Mouse (Mus musculus) lung, embryonic 15.5 days (tissue): ENCODE measurements around the gene Cxcl16. TPM values are rescaled to one million over a fixed set of nuclear protein-coding genes. Genes with fewer than 3 reads are reported as not detected.
"Not testable (repeated sequence)": the region's sequence is repeated elsewhere in the genome, so short reads cannot be mapped to it uniquely, and the experiment has no call there.

Experiments
- ATAC-seq: fragments of 200-750 bp; cut with Nextera tagmentation; 2 replicates; pipeline ENCODE4 v1.8.0; 2017; ENCODE audit warnings: moderate number of reproducible peaks, borderline replicate concordance; ENCODE audit not compliant: low FRiP score, low TSS enrichment; ENCODE audit errors: extremely low read depth
- H3K27ac ChIP-seq: fragments of 300-500 bp; sonication (generic); 2 replicates; pipeline ENCODE4 v1.5.1; 2015; ENCODE audit warnings: moderate library complexity, mild to moderate bottlenecking, inconsistent platforms
- H3K27me3 ChIP-seq: fragments of 300-500 bp; sonication (generic); 2 replicates; pipeline ENCODE4 v1.6.1; 2015; ENCODE audit warnings: inconsistent platforms
- H3K36me3 ChIP-seq: fragments of 300-500 bp; sonication (generic); 2 replicates; pipeline ENCODE4 v1.6.1; 2015; ENCODE audit warnings: inconsistent platforms
- H3K4me1 ChIP-seq: fragments of 300-500 bp; sonication (generic); 2 replicates; pipeline ENCODE4 v1.6.1; 2015; ENCODE audit warnings: inconsistent platforms
- H3K4me2 ChIP-seq: fragments of 300-500 bp; sonication (generic); 2 replicates; pipeline ENCODE4 v1.6.1; 2015; ENCODE audit warnings: inconsistent platforms, mild to moderate bottlenecking, moderate library complexity
- H3K4me3 ChIP-seq: fragments of 300-500 bp; sonication (generic); 2 replicates; pipeline ENCODE4 v1.5.1; 2015; ENCODE audit warnings: mild to moderate bottlenecking, inconsistent platforms
- H3K9ac ChIP-seq: fragments of 300-500 bp; sonication (generic); 2 replicates; pipeline ENCODE4 v1.6.1; 2015; ENCODE audit warnings: inconsistent platforms
- H3K9me3 ChIP-seq: fragments of 300-500 bp; sonication (generic); 2 replicates; pipeline ENCODE4 v1.6.1; 2016; ENCODE audit warnings: inconsistent platforms
- WGBS: fragments of 180-500 bp; shearing (Covaris S2); methylation state at CpG from one replicate; pipeline ENCODE4 v1.1.7; 2015; 5-methylcytosine and 5-hydroxymethylcytosine counted together
- polyA plus RNA-seq: library from polyadenylated mRNA; unstranded; fragments of >200 nt; fragmentation: Nextera tagmentation; extraction: Ambion mirVana; gene quantifications from 2 replicates; pipeline ENCODE4 v1.2.1, GENCODE M21; 2015

Cxcl16 gene
- polyA plus RNA-seq, 1 experiment from 2014 or later = 7.3 TPM

- H3K9ac ChIP-seq = no peak overlapping the region
- H3K9me3 ChIP-seq = no peaks in the 10 kb centered on the region
- no peaks in the 10 kb centered on the region for H3K27me3 ChIP-seq
- peak overlapping the region; percentile 90 for H3K4me3 ChIP-seq
- 62% methylated on average over 1 of the region's 1 CpGs for WGBS
- H3K4me1 ChIP-seq = peaks cover 17% of the 10 kb centered on the region
- peak overlapping the region; percentile 91 for H3K4me2 ChIP-seq
- no peak for ATAC-seq
- H3K36me3 ChIP-seq = peaks cover 8% of the 10 kb centered on the region; the same call in 1 of the 2 replicates
- H3K27ac ChIP-seq = no peak overlapping the region
Measured at GRCm38 (mm10) chr11:70433569-70433943, 26.2 kb downstream of the Cxcl16 start.

DNA sequence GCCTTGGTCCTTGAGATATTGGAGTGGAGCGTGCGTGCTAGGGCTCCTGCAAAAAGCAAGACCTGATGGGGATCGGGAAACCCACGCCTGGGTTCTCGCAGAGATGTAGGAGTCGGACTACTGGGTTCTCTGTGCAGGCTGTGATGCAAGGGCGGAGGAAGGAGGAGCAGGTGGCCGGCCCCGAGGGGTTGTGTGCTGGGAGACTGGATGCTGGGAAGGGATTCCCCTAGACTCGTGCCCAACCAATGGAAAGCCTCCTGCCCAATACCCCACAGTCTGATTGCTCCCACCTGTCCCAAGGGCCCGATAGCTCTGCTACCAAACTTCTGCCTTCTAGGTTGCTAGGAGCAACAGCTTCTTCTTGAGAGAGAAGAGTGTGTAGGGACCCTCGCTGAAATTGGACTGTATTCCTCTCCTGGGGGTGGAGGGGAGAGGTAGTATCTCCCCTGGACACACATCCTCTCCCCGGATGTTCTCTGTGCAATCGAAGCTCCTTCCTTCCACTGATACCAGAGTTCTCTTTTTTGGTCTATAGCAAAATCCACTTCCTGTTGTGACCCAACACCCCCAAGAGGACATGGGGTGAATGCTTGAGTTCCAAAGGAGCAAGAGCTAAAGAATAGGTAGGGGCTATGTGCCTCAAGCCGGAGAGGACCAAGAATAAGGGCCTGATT lies 26.8 kb downstream of the Cxcl16 start:
- H3K9me3 ChIP-seq = no peaks in the 10 kb centered on the region
- peaks cover 17% of the 10 kb centered on the region for H3K4me1 ChIP-seq
- peaks cover 5% of the 10 kb centered on the region; the same call in 1 of the 2 replicates for H3K36me3 ChIP-seq
- no peak; the same call in 1 of the 2 replicates for ATAC-seq
- no peaks in the 10 kb centered on the region for H3K27me3 ChIP-seq
- peak overlapping the region; percentile 91 for H3K4me2 ChIP-seq
- H3K27ac ChIP-seq = peak overlapping the region; percentile 75
- H3K9ac ChIP-seq = peak overlapping the region; percentile 87
- 8% methylated on average over 15 of the region's 15 CpGs for WGBS
- H3K4me3 ChIP-seq = peak overlapping the region; percentile 90

DNA sequence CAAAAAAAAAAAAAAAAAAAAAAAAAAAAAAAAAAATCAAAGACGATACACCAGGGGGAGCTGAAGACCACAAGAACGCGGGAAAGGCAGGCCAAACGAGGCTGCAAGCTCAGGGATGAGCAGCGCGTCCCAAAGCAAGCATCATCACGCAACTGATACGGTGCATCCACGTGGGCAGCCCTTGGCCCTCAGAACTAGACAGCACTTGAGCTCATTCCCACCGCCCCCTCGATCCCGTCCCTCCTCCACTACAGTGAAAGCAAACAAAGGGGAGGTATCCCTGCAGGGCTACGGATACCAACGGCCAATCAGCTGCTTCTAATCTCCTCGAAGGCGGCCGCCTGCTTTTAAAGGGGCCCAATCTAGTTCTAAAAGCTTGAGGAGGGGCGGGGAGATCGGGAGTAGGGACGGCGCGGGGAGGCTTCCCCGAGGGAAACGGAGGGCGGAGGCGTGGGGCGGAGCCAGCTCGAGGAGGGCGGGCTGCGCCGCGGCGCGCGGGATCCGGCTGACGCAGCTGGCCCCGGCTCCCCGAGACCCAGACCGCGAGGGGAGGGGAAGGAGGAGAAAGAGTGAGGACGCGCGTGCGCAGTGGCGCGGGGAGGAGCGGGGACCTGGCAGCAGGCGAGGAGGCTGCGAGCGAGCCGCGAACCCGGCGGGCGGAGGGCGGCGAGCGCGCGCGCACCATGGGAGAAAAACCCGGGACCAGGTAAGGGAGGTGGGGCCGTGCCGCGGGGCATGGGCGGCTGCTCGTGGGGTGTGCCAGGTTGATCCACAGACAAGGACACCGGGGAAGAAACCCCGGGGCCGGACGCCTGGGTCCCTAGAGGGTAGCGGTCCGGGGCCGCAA lies 27.5 kb downstream of the Cxcl16 start, which contains the start of gene Arrb2:
Gene Arrb2 (plus strand): TSS at position 588 of the 847 bp plus-strand sequence.
- peak; percentile 96 for ATAC-seq
- Histone ChIP-seq H3K9me3 (no peaks in the 10 kb centered on the region), H3K9ac (peak within 1 kb of the TSS; percentile 87), H3K4me1 (peaks cover 17% of the 10 kb centered on the region), H3K4me3 (peak within 1 kb of the TSS; percentile 90), H3K27me3 (no peaks in the 10 kb centered on the region), H3K27ac (peak within 1 kb of the TSS; percentile 75), H3K36me3 (no peaks in the 10 kb centered on the region), H3K4me2 (peak within 1 kb of the TSS; percentile 91)
- WGBS = 1% methylated on average over 75 of the region's 75 CpGs

DNA sequence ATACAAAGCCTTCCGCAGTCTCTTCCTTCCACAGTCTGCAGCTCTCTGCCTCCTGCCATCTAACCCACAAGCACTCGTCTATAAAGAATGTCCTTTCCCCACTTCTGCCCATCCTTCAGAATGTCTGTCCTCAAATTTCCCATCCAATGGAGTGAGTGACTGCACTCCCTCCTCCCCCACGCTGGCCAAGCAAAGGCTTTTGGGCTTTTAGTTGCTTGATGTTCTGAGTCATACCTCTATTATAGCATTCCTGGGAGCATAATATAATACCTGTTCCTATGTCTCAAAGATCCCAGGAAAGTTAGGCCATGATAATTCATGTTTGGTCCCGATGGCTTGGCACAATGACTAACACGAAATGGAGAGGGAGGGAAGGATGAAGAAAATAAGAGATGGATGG lies 28.2 kb downstream of the Cxcl16 start:
- Histone ChIP-seq H3K9ac (0 out of 2 replicates have a peak overlapping the region, but pooled peaks have one; percentile 6), H3K4me2 (peak overlapping the region; percentile 91), H3K27ac (no peak overlapping the region), H3K27me3 (no peaks in the 10 kb centered on the region), H3K9me3 (no peaks in the 10 kb centered on the region), H3K4me1 (peaks cover 17% of the 10 kb centered on the region), H3K36me3 (no peaks in the 10 kb centered on the region), H3K4me3 (peak overlapping the region; percentile 90)
- no peak for ATAC-seq
- WGBS = 33% methylated on average over 5 of the region's 5 CpGs

GRCm38 (mm10) chr11:70426598-70426997 lies 33.2 kb downstream of the Cxcl16 start:
- WGBS = 73% methylated on average over 6 of the region's 6 CpGs
- H3K36me3 ChIP-seq, H3K9me3 ChIP-seq, ATAC-seq, H3K27ac ChIP-seq, H3K4me1 ChIP-seq, H3K9ac ChIP-seq, H3K4me3 ChIP-seq, H3K27me3 ChIP-seq, H3K4me2 ChIP-seq: not testable (repeated sequence)

DNA sequence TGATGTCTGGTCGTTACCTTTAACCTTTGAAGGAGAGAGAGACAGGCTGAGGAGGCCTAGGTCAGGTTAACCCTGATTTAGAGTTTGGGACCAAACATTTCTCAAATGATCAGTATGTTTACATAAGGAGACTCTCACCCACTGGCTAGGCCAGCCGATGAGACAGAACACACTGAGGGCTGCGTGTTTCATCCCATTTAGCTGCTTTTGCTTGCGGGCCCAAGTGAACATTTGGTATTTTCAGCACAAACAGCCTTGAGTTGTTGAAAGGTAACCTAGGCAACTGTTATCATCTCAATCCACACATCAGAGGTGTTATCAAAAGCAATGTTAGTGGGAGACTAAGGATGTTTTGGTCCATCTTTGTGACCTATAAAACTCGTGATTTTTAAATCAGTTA lies 40.3 kb downstream of the Cxcl16 start:
- Histone ChIP-seq H3K4me1 (no peaks in the 10 kb centered on the region), H3K27ac (no peak overlapping the region), H3K27me3 (no peaks in the 10 kb centered on the region), H3K36me3 (no peaks in the 10 kb centered on the region), H3K4me3 (no peak overlapping the region), H3K4me2 (no peak overlapping the region), H3K9me3 (no peaks in the 10 kb centered on the region), H3K9ac (no peak overlapping the region)
- ATAC-seq = no peak
- 22% methylated on average over 5 of the region's 5 CpGs for WGBS

DNA sequence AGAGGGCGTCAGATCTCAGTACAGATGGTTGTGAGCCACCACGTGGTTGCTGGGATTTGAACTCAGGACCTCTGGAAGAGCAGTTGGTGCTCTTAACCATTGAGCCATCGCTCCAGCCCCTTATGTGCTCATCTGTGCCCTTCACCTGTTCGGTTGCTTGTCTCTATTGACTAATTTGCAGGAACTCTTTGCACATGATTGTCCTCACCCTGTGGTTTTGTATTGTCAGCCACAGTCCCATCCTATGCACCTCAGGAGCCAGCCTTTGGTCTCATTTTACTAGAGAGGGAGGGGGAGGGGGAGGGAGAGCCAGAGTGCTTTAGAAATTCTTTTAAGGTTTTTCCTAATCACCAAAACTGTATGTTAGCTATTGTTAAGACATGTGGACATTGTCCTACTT lies 41.6 kb downstream of the Cxcl16 start:
- Histone ChIP-seq H3K4me1 (no peaks in the 10 kb centered on the region), H3K9me3 (no peaks in the 10 kb centered on the region)
- 58% methylated on average over 4 of the region's 4 CpGs for WGBS

GRCm38 (mm10) chr11:70413961-70414360 lies 45.8 kb downstream of the Cxcl16 start:
- H3K4me2 ChIP-seq = no peak overlapping the region
- no peak overlapping the region for H3K9ac ChIP-seq
- no peak overlapping the region for H3K4me3 ChIP-seq
- H3K36me3 ChIP-seq = no peaks in the 10 kb centered on the region
- no peaks in the 10 kb centered on the region for H3K9me3 ChIP-seq
- H3K27ac ChIP-seq = no peak overlapping the region
- ATAC-seq = no peak
- H3K27me3 ChIP-seq = no peaks in the 10 kb centered on the region
- H3K4me1 ChIP-seq = peaks cover 6% of the 10 kb centered on the region
- 6% methylated on average over 3 of the region's 3 CpGs for WGBS

More for the DNA sequence above, 41.6 kb downstream of the Cxcl16 start:
- ATAC-seq = no peak
- H3K36me3 ChIP-seq = no peaks in the 10 kb centered on the region
- no peak overlapping the region for H3K4me2 ChIP-seq
- no peak overlapping the region for H3K4me3 ChIP-seq
- no peak overlapping the region for H3K27ac ChIP-seq
- H3K9ac ChIP-seq = no peak overlapping the region
- H3K27me3 ChIP-seq = no peaks in the 10 kb centered on the region

DNA sequence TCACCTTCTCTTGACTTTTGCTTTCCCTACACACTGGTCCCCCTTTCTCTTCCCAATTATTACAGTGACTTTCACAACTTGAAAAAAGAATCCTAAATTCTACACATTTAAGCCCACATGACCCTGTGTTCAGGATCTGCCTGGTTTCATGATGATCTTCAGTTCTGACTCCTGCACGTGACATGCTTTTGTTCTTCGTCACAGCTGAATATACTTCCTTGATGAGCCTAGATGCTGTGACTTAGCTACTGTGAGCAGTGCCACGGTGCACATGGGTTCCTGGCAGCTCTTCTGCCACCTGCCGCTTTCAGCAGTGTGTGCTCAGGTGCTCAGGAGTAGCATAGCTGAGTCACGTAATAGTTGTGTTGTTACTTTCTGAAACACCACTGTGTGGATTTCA lies 47.2 kb downstream of the Cxcl16 start:
- no peak overlapping the region for H3K4me3 ChIP-seq
- H3K36me3 ChIP-seq = 0 out of 2 replicates have a peak, but pooled peaks cover 2% of the 10 kb centered on the region
- H3K4me1 ChIP-seq = peaks cover 18% of the 10 kb centered on the region
- no peak for ATAC-seq
- H3K9me3 ChIP-seq = no peaks in the 10 kb centered on the region
- WGBS = 66% methylated on average over 5 of the region's 5 CpGs
- no peak overlapping the region for H3K4me2 ChIP-seq
- no peak overlapping the region for H3K27ac ChIP-seq
- H3K9ac ChIP-seq = no peak overlapping the region
- no peaks in the 10 kb centered on the region for H3K27me3 ChIP-seq

GRCm38 (mm10) chr11:70410297-70410643 lies 49.5 kb downstream of the Cxcl16 start:
- no peak for ATAC-seq
- Histone ChIP-seq H3K27me3 (no peaks in the 10 kb centered on the region), H3K4me2 (peak overlapping the region; percentile 76), H3K4me3 (peak overlapping the region; percentile 75), H3K27ac (peak overlapping the region; percentile 78; the same call in 1 of the 2 replicates), H3K36me3 (peaks cover 7% of the 10 kb centered on the region), H3K9ac (peak overlapping the region; percentile 93; the same call in 1 of the 2 replicates), H3K9me3 (no peaks in the 10 kb centered on the region), H3K4me1 (peaks cover 22% of the 10 kb centered on the region)
- 58% methylated on average over 6 of the region's 6 CpGs for WGBS

DNA sequence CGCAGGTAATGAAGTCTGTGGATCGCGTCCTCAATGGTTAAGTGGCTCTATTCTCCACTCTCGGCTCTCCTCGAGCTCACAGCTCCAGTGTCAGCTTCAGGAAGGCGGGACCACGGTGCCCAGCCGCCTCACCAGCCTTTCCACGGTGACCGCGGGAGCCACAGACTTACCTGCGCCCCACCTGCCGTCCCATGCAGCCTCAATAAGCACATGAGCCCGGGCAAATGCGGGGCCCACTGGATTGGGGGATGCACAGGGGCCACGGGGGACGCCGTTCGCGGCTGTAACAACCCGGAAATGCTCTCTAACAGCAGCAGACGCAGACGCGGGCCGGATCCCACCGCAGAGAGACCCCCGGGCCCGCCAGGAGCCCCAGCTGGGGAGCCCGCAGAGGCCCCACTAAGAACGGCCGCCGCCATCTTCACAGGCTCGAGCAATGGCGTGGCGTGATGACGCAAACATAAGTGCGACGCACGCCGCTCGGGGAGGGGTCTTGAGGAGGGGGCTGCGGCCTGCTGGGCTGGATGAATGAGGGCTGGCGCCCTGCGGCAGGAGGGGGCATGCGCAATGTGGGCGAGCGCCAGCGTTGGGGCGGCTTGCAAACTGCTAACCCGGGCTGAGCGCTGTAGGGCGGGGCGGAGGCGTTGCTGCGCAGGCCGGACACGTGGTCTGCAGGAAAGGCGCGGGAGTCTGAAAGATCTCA lies 50.0 kb downstream of the Cxcl16 start, which contains the start of gene Pelp1:
Gene Pelp1 (minus strand): TSS at position 438 of the 703 bp plus-strand sequence.
- Histone ChIP-seq H3K4me2 (peak within 1 kb of the TSS; percentile 76), H3K36me3 (peaks cover 10% of the 10 kb centered on the region), H3K9ac (peak within 1 kb of the TSS; percentile 93), H3K9me3 (no peaks in the 10 kb centered on the region), H3K27me3 (no peaks in the 10 kb centered on the region), H3K4me3 (peak within 1 kb of the TSS; percentile 75), H3K27ac (peak within 1 kb of the TSS; percentile 78), H3K4me1 (peaks cover 22% of the 10 kb centered on the region)
- under 1% methylated on average over 59 of the region's 59 CpGs for WGBS
- peak; percentile 98 for ATAC-seq
